Mouse (Mus musculus): ENCODE measurements around the gene Uggt1. TPM values are rescaled to one million over a fixed set of nuclear protein-coding genes. Genes with fewer than 3 reads are reported as not detected.

Uggt1 gene
- total RNA-seq, 4 experiments from 2014 or later = 33.6 to 53.2 (median 41.5) TPM

DNA sequence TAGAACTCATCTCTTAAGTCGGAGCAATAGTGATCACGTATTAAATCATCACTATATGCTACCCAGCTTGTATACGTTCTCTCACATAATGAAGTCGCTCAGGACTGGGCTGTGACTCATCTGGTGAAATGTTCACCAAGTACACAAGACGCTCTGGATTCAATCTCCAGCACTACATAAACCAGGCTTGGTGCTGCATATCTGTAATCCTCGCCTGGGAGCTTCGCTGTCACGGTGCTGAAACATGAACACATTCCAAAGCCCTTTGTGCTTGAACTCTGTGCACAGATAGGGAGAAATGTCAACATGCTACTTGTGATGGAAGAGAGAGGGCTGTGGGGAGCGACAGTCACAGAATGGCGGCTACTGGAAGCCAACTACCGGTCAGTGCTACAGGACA is 52.6 kb downstream of the Uggt1 start:
- no peak for DNase-seq (ENCODE audit: low spot score in 2 of 2)

DNA sequence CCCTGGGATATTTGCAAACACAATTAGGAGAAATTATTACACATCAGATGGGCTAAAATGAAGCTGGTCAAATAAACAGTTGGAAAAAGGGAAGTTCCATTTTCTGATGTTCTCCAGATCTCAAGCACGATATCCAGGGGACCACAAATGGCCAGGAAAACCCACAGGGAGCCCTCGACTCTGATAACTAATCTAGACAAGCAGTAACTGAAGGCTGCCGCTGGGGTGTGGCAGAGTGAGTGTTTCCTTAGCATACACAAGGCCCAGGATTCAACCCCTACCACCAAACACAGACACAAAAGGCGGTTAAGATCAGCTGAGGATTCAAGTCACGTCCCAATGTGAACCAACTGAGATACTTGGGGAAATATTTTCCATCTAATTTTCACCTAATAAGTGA is 64.5 kb downstream of the Uggt1 start:
- no peak for DNase-seq (ENCODE audit: low spot score in 2 of 2)

DNA sequence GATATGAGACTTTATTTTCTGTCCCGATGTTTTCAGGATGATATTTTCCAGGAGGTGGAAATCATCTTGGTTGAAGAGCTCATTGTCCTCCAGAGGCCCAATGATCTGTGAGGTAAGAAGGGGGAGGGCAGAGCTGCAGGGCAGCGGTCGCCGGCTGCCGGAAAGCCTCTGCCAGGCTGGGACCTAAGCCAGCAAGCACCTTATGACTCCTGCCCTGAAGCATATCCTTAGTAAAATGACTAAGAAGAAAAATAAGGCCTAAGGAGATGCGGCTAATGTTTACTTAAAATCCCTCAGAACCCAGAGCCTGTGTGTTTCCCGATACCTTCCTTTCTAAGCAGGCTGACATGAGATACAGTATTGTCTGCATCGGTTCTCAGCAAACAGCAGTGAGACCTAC is 71.1 kb downstream of the Uggt1 start:
- no peak for DNase-seq (ENCODE audit: low spot score in 2 of 2)

DNA sequence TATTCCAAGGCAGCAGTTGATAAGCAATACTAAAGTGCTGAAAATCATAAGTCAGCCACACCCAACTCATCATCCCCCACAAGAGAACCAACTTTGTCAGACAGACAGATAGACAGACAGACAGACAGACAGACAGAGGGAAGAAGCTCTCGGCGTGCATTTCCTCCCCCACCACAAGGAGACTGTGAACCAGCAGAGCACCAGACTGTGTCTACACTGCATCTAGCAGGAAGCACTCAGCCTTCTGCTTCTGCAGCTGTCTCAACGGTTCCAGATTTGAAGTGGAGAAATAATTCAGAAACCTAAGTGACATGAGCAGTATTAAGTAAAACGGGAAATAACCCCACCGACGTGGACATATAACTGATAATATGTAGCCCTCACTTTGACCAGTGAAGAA is 71.6 kb downstream of the Uggt1 start:
- peak; percentile 27 to 33 for DNase-seq (ENCODE audit: low spot score in 2 of 2)

DNA sequence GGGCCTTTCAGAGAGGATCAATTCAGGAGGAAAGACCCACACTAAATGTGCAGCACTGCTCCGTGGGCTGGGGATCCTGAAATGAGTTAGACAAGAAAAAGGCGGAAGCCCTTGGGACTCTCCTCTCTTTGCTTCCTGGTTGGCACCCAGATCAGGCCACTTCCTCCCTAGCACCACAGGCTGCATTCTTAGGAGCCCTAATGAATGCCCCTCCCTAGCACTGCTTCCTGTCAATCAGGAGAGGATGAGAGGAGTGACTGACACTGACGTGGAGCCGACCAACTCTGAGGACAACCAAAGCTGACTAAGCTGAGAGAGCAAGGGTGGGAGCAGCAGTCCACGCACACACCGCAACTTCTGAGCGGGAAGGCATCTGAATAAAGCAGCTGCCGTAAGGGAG is 81.8 kb downstream of the Uggt1 start:
- no peak for DNase-seq (ENCODE audit: low spot score in 2 of 2)

DNA sequence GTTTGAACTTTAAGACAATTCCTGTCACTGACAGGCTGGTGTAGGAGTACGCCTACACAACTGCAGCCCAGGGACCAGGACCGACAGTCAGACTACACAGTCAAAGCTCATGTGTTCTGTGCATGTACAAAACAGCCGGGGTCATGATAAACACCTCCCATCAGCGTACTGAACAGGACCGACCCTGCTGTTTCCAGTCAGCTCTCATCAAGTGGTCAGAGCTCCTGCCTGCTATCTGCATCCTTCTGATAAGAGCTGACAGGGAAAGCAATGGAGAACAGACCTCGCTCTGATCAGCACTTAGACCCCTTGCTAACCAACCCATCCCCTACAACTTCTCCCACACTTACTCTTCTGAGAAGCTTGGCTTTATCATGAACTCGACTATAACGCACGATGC is 83.3 kb downstream of the Uggt1 start:
- no peak for DNase-seq (ENCODE audit: low spot score in 2 of 2)

DNA sequence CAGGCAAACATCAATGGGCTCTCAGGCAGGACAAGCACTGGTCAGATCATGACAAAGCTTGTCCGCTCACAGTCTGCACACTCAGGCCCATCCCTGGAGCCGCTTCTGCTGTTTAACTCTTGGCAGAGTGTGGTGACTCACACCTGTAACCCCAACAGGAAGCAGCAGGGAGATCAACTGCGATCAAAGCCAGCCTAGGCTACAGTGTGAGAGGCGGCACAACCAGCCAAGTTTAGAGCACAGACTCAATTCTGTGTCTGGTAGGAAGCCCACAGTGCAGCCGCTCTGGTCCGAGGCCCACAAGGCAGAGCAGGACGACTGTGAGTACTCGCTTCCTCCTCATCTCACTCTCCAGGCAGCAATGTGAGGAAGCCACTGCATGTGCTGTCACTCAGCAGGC is 84.3 kb downstream of the Uggt1 start:
- DNase-seq (ENCODE audit: low spot score in 2 of 2) = no peak

DNA sequence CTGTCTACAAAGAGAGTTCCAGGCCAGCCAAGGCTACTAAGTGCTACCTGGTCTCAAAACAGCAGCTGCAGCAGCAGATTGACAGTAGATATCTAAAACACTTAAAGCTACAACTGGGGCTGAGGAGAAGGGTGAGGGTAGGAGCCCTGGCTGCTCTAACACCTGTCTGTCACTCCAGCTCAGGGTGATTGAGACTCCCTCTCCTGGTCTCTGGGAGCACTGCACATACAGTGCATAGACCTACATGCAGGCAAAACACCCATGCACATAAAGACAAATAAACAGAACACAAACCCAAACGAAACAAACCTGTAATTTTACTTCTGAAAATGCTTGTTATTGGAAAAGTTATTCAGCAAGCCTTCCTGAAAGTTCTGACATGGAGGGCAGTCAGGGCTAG is 95.1 kb downstream of the Uggt1 start:
- DNase-seq (ENCODE audit: low spot score in 2 of 2) = no peak

DNA sequence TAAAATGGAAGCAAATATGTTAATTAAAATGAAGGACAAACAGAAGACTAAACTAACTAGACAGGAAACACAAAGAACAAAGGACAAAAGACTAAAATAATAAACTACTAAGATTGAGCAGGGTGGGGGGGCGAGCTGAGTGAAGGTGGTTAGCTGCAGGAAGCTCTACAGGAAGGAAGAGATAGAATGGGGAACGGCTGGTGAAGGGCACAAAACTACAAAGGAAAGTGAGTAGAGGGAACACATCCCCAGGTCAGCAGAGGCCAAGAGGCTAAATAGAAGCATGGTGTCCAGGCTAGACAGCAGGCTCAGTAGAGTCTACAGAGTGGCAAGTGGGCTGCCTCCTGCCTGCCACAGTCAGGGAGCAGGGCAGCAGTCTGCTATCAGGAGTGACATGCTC is 95.7 kb downstream of the Uggt1 start:
- DNase-seq (ENCODE audit: low spot score in 2 of 2) = no peak

DNA sequence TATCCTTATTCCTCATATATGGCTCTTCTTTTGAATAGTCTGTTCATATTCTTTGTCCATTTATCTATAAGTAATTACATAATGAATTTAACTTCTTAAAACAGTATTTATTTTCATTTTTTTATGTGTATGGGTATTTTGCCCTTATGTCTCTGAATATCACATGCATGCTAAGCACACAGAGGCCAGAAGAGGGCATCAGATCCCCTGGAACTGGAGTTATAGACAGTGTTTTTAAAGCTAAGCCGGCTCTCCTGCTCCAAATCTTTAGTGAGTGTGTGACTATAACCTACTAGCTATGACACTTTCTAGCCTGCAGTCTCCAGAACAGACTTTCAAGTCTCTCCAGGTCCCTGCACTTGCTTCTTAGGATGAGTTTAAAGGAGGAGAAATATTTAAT is 99.5 kb downstream of the Uggt1 start:
- peak in 1 of 2 experiments; percentile 60 for DNase-seq (ENCODE audit: low spot score in 2 of 2)

DNA sequence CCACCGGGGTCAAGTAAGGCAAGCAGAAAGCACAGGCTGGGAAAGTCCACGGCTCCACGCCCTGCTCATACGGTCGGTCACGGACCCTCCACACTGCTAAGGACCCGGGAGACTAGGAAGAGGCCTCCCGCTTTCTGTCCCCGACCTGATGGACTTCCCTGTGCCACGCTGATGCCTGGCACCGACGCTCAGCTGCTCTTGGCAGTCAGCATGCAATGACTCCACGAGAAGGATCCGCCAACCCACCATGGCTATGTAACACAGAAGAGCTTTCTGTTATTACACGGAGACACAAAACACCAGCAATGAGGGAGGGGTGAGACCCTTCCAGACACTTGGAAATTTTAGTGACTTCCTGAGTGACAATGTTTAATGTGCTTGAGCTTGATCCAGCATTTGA is 104.2 kb downstream of the Uggt1 start:
- DNase-seq (ENCODE audit: low spot score in 2 of 2) = no peak

DNA sequence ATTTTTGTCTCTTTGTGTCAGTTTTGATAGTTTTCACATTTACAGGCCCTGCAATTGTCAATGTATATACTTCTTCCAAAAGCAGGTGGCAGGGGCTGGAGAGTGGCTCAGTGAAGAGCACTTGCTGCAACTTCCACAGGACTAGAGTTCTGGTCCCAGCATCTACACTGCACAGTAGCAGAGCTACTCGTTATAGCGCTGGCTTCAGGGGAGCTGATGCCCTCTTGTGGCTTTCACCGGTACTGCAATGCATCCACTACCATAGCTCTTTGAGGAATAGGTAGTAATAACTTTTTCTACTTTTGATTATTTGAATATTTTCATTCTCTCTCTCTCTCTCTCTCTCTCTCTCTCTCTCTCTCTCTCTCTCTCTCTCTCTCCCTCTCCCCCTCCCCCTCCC is 109.9 kb downstream of the Uggt1 start:
- DNase-seq (ENCODE audit: low spot score in 2 of 2) = peak; percentile 51 to 81

DNA sequence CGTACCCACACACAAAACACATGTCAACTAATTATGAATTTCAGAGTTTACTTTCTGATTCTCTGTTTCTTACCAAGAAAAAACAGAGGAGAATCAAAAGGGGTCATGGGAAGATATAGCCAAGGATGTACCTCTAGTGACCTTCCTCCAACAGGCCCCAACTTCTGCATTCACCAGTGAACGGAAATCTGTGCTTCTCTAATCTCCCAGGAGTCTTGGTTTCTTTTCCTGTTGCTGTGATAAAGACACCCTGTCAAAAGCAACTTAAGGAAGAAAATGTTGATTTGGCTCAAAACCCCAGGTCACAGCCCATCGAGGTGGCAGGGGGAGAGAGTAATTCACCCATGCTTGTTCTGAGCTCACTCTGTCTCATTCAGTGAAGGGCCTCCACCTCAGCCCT is 110.9 kb downstream of the Uggt1 start:
- no peak for DNase-seq (ENCODE audit: low spot score in 2 of 2)

DNA sequence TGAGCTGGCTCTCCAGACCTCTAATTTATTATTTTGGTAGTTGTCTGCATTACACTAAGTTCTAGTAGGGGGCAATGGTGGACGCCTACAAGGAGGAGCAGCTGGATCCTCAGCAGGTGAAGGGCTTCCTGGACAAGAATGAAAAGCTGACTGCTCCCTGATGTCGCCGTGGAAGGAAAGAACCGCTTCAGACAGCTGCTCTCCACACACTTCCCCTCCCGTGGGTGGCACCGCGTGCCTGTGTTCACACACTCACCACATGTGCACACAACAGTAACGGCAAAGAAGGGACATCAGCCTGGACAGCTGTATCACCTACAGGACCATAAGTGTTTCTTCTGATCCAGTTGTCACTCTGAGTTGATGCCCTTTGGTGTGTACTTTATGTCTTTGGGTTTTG is 111.5 kb downstream of the Uggt1 start:
- DNase-seq (ENCODE audit: low spot score in 2 of 2) = no peak

DNA sequence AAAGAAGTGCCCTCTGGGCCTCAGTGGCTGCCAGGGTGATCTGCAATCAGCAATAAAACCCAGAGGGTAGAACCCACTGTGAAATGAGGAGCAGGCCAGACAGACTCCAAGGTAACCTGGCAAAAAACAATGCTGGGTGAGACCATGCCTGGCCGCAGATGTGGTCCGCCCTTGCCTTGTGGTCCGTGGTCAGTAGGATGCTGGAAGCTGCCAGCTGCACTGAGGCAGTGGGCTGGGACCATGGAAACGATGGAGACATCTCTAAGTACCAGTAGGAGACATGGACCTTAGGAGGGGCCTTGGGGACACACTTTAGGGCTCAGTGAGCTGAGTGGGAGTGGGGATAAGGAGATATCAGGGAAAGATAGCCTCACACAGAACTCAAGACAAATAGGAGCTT is 112.3 kb downstream of the Uggt1 start:
- no peak for DNase-seq (ENCODE audit: low spot score in 2 of 2)

DNA sequence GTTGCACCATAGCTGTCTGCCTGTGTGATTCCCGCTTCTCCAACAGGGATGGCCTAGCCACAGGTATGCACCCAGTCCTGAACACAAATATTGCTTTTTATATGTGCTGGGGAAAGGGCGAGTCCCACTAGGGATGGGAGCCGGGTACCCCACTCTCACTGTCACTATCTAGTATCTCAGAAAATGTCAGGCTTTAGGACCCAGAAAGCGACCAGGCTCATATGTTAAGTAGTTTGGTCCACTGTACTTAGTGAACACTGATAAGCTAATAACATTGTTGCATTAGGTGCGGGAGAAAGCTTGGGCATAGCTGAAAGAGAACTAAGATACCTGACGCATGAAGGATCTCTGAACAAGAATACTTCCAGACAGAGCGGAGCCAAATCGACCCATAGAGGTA is 112.8 kb downstream of the Uggt1 start:
- DNase-seq (ENCODE audit: low spot score in 2 of 2) = no peak

DNA sequence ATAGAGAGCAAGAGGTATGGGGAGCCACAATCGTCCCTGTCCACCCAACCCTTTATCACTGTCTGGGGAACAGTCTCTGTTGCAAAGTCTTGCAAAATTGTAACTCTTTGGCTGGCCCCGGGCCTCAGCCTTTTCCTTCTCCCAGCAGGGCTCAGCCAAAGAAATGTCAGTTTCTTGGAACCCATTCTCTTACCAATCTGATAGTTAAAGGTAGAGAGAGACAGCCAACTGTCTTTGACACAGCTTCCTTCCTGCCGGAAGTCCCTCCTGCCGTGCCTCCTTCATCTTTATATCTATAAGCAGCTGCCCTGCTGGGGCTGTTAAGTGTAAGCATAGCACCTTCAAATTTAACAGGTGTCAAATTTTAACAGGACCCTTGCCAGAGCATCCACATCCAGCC is 113.4 kb downstream of the Uggt1 start:
- DNase-seq (ENCODE audit: low spot score in 2 of 2) = no peak

DNA sequence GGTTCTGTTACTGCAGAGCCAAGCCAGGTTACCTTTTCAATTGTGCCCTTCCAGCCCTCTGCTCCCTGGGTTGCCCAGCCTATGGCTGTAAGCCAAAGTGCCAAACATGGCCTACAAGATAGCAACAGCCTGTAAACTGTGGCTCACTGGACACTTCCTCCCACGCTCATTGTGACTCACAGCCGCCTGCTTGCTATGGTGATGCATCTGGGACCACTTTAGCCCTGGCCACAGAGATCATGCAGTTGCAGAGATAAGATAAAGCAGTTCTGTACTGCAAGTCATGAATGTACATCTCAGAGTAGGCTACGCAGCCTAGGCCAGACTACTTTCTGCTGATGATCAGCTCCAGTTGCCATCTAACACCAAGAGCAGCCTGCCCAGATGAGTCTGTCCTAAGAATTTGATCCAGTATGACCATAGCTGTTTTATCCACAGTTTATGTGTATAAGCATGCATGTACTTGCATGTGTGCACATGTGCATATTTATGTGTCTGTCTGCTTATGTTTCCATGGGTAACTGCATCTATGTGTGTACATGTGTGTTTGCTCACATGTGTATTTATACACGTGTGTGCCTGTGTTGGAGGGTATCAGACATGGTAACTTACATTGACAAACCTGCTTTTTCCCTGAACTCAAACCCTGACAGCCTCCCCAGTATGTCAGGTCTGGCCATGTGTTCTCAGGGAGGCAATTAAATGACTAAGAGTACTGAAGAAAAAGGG is 114.0 kb downstream of the Uggt1 start:
- no peak for DNase-seq (ENCODE audit: low spot score in 2 of 2)

DNA sequence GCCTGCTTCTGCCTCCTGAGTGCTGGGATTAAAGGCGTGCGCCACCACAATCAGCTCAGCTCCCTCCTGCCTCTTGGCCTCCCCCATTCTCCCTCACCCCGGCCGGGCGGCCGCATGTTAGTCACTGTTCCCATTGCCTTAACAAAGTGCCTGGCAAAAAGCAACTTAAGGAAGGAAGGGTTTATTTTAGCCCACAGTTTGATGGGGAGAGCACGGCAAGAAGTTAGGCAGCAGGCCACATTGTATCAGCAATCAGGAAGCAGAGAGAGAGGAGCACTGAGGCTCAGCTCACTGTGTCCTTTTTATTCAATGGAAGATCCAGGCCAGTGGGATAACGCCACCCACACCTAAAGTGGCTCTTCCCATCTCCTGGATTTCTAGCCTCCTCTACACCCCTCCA is 114.6 kb downstream of the Uggt1 start:
- no peak for DNase-seq (ENCODE audit: low spot score in 2 of 2)

DNA sequence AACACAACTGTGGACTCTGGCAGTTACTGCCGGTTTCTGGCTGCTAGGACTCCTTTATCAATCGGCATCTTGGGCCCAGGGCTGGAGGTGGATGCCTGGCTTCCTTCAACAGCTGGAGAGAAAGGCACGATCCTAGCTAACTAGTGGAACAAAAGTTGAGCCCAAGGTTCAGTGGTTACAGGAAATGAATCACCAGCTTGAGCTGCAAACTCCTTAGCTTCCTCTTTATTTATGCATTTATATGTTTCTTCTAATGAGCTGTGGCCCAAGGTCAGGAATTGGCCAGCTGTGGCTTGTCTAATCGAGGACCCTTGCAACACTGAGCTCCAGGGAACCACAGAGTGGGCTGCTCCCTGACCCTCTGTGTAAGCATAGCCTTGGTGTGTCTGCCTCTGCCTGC is 115.4 kb downstream of the Uggt1 start:
- no peak for DNase-seq (ENCODE audit: low spot score in 2 of 2)

DNA sequence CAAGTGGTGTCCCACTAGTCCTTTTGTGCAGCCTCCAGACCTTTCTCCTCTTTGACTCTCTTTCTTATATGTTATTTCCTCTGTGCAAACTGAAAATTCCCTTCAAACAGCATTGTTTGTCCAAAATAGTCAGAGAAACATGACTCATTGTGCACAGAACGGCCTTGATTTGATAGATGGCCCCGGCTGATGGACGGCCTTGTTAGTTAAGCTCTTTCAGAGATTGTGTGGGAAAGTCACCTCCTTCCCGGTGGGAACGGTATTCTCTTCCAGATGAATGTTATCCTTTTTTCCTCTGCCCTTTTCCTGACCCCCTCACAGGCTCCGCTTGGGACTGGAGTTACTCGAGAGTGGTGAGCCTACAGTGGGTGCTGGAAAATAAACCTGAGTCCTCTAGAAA is 119.4 kb downstream of the Uggt1 start:
- DNase-seq (ENCODE audit: low spot score in 2 of 2) = no peak

DNA sequence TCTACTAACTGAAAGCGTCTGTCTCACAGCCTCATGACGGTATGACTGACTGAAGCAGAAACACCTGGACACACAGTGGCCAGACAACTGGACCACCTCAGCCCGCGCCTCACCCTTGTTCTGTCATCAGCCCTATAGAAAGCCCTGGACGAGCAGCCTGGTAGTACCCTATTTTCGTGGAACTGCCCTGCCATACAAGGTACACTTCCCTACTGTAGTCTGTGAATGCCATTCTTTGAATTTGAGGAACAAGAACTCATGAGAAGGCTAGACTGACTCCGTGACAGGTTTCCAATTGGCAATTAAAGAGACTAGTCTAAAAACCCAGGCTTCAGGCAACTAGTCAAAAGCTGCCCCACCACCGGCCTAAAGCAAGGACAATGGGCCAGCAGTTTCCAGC is 123.3 kb downstream of the Uggt1 start:
- DNase-seq (ENCODE audit: low spot score in 2 of 2) = no peak

DNA sequence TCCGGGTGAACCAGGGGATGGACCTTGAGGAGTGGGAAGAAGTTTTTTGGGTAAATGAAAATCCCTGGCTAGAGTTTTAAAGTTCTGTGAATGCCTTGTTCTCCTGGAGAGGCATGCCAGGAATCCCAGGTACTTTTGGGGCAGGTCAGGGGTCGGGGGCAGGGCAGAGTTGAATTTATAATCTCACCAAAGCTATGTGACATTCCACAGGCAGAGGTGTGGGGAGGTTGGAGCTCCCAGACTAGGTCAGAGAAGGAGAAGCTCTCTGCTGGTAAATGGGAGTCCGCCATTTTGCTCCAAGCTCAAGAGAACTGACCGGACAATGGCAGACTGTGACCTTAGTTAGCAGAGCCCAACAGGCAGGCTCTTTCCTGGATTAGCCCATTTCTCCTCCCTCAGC is 125.1 kb downstream of the Uggt1 start:
- DNase-seq (ENCODE audit: low spot score in 2 of 2) = no peak

DNA sequence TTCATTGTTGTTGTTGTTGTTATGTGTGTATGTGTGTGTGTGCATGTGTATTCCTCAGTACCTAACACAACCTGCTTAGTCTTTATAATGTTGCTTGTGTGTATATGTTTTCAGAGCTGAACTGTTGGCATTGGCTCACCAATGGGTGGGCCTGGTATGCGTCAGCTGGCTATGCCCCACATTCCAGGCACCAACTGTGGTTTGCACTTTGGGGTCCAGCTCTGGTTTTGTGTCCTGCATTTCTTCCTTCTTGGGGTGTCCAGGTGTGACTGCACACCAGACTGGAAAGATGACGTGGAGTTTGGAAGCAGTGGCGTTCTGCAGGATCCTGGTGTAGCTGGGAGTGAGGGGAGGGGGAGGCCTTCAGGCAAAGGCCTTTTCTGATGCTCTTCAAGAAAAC is 125.6 kb downstream of the Uggt1 start:
- no peak for DNase-seq (ENCODE audit: low spot score in 2 of 2)
